Mouse (Mus musculus) cortical plate, adult 2 months (tissue): ENCODE data around the gene Pacsin3. TPM values are rescaled to one million over a fixed set of nuclear protein-coding genes. Genes with fewer than 3 reads are reported as not detected.

ENCODE experiments used
- H3K27ac ChIP-seq: fragments of 200-500 bp; 2 replicates; pipeline ENCODE4 v1.5.1; 2012; ENCODE audit warnings: low read length, control low read depth, inconsistent platforms; ENCODE audit not compliant: insufficient read depth
- H3K4me1 ChIP-seq: fragments of 200-500 bp; 2 replicates; pipeline ENCODE4 v1.6.1; 2011; ENCODE audit warnings: low read length; ENCODE audit not compliant: control insufficient read depth, insufficient read depth
- H3K4me3 ChIP-seq: fragments of 200-500 bp; 2 replicates; pipeline ENCODE4 v1.5.1; 2011; ENCODE audit warnings: mild to moderate bottlenecking, low read length, control low read depth; ENCODE audit not compliant: insufficient read depth
- CTCF ChIP-seq: fragments of 200-500 bp; IDR thresholded peaks from 2 replicates; pipeline ENCODE4 v1.5.1; 2011; ENCODE audit warnings: mild to moderate bottlenecking, control low read depth, low read length; ENCODE audit not compliant: insufficient read depth; ENCODE audit errors: extremely low read depth
- POLR2A ChIP-seq: fragments of 200-500 bp; IDR thresholded peaks from 2 replicates; pipeline ENCODE4 v1.6.1; 2011; ENCODE audit warnings: mild to moderate bottlenecking, low read length, control low read depth; ENCODE audit not compliant: insufficient read depth; ENCODE audit errors: extremely low read depth
- polyA plus RNA-seq: library from polyadenylated mRNA; depleted of rRNA; stranded (reverse); fragments of >200 nt; gene quantifications from 2 replicates; pipeline ENCODE4 v1.2.3, GENCODE M21; 2012; rRNA removed

Pacsin3 gene
- polyA plus RNA-seq, 1 experiment, result 90.4 TPM

- H3K4me1 ChIP-seq, result peaks cover 3% of the 10 kb centered on the region; the same call in 1 of the 2 replicates
- no peak overlapping the region for H3K4me3 ChIP-seq
- no peak for TF ChIP-seq POLR2A
- no peak for TF ChIP-seq CTCF
Measured at GRCm38 (mm10) chr2:91299156-91299555, 43.4 kb downstream of the Pacsin3 start.

GRCm38 (mm10) chr2:91300784-91301183 is 45.0 kb downstream of the Pacsin3 start:
- peaks cover 3% of the 10 kb centered on the region; the same call in 1 of the 2 replicates for H3K4me1 ChIP-seq
- H3K27ac ChIP-seq, result no peak overlapping the region
- TF ChIP-seq CTCF (no peak), POLR2A (no peak)
- no peak overlapping the region for H3K4me3 ChIP-seq

More at GRCm38 (mm10) chr2:91299156-91299555, 43.4 kb downstream of the Pacsin3 start:
- H3K27ac ChIP-seq, result no peak overlapping the region

GRCm38 (mm10) chr2:91301836-91302235 is 46.1 kb downstream of the Pacsin3 start:
- TF ChIP-seq CTCF (no peak), POLR2A (no peak)
- Histone ChIP-seq H3K4me3 (no peak overlapping the region), H3K4me1 (peaks cover 3% of the 10 kb centered on the region; the same call in 1 of the 2 replicates), H3K27ac (no peak overlapping the region)

GRCm38 (mm10) chr2:91302845-91303244 is 47.1 kb downstream of the Pacsin3 start:
- H3K27ac ChIP-seq, result 0 out of 2 replicates have a peak overlapping the region, but pooled peaks have one; percentile 10

GRCm38 (mm10) chr2:91305926-91306325 is 50.2 kb downstream of the Pacsin3 start:
- H3K4me3 ChIP-seq, result no peak overlapping the region
- no peak for TF ChIP-seq CTCF
- no peak for TF ChIP-seq POLR2A
- H3K27ac ChIP-seq, result no peak overlapping the region
- peaks cover 2% of the 10 kb centered on the region; the same call in 1 of the 2 replicates for H3K4me1 ChIP-seq

More at GRCm38 (mm10) chr2:91302845-91303244, 47.1 kb downstream of the Pacsin3 start:
- no peak for TF ChIP-seq POLR2A
- no peak for TF ChIP-seq CTCF
- Histone ChIP-seq H3K4me3 (no peak overlapping the region), H3K4me1 (peaks cover 3% of the 10 kb centered on the region; the same call in 1 of the 2 replicates)

GRCm38 (mm10) chr2:91306589-91306988 is 50.8 kb downstream of the Pacsin3 start:
- no peak for TF ChIP-seq POLR2A
- H3K4me1 ChIP-seq, result peaks cover 2% of the 10 kb centered on the region; the same call in 1 of the 2 replicates
- H3K4me3 ChIP-seq, result no peak overlapping the region
- no peak overlapping the region for H3K27ac ChIP-seq

GRCm38 (mm10) chr2:91308680-91309079 is 52.9 kb downstream of the Pacsin3 start:
- TF ChIP-seq POLR2A, result no peak
- no peak for TF ChIP-seq CTCF
- Histone ChIP-seq H3K4me1 (peaks cover 2% of the 10 kb centered on the region; the same call in 1 of the 2 replicates), H3K27ac (no peak overlapping the region), H3K4me3 (no peak overlapping the region)

GRCm38 (mm10) chr2:91309546-91309945 is 53.8 kb downstream of the Pacsin3 start:
- TF ChIP-seq CTCF, result no peak
- no peak for TF ChIP-seq POLR2A
- peaks cover 2% of the 10 kb centered on the region; the same call in 1 of the 2 replicates for H3K4me1 ChIP-seq
- no peak overlapping the region for H3K4me3 ChIP-seq
- H3K27ac ChIP-seq, result no peak overlapping the region

GRCm38 (mm10) chr2:91312578-91313311 is 57.0 kb downstream of the Pacsin3 start:
- H3K4me1 ChIP-seq, result peaks cover 2% of the 10 kb centered on the region; the same call in 1 of the 2 replicates
- no peak overlapping the region for H3K27ac ChIP-seq
- H3K4me3 ChIP-seq, result no peak overlapping the region
- TF ChIP-seq POLR2A, result no peak

GRCm38 (mm10) chr2:91314184-91314583 is 58.4 kb downstream of the Pacsin3 start:
- TF ChIP-seq CTCF, result no peak
- no peak for TF ChIP-seq POLR2A
- H3K4me1 ChIP-seq, result no peaks in the 10 kb centered on the region
- H3K27ac ChIP-seq, result no peak overlapping the region
- H3K4me3 ChIP-seq, result no peak overlapping the region

Other genes starting within 250 kb of the Pacsin3 start
- gene Rapsn, start 220.3 kb upstream of the Pacsin3 start, polyA plus RNA-seq, result 0.61 and 1.9 TPM in 2 replicates
- 202 and 205 TPM in 2 replicates for gene Psmc3, start 201.9 kb upstream of the Pacsin3 start, polyA plus RNA-seq
- gene Slc39a13, start 185.5 kb upstream of the Pacsin3 start, polyA plus RNA-seq, result 51.3 and 54.7 TPM in 2 replicates
- 9.3 and 10.6 TPM in 2 replicates for gene Spi1, start 173.6 kb upstream of the Pacsin3 start, polyA plus RNA-seq
- gene Mybpc3, start 137.8 kb upstream of the Pacsin3 start, polyA plus RNA-seq, result 0.89 and 0.98 TPM in 2 replicates
- 152 and 178 TPM in 2 replicates for gene Madd, start 72.1 kb upstream of the Pacsin3 start, polyA plus RNA-seq
- 8.2 and 8.3 TPM in 2 replicates for gene Nr1h3, start 53.1 kb upstream of the Pacsin3 start, polyA plus RNA-seq
- 34.2 and 35.3 TPM in 2 replicates for gene Acp2, start 53.1 kb upstream of the Pacsin3 start, polyA plus RNA-seq
- 37.4 and 41.3 TPM in 2 replicates for gene Ddb2, start 19.0 kb upstream of the Pacsin3 start, polyA plus RNA-seq
- gene Arfgap2, start 9.0 kb downstream of the Pacsin3 start, polyA plus RNA-seq, result 32.7 and 34.9 TPM in 2 replicates
- 119 and 121 TPM in 2 replicates for gene 1110051M20Rik, start 188.8 kb downstream of the Pacsin3 start, polyA plus RNA-seq
- gene Lrp4, start 201.6 kb downstream of the Pacsin3 start, polyA plus RNA-seq, result 12.4 and 13.0 TPM in 2 replicates